Mouse (Mus musculus) T-cell, adult 2 months (primary cell): ENCODE measurements around the gene Cobll1.
A peak's percentile ranks its signal among the peaks of the same experiment; 100 is the strongest.
"Not testable (repeated sequence)": the region's sequence is repeated elsewhere in the genome, so short reads cannot be mapped to it uniquely, and the experiment has no call there.

Source experiments
- DNase-seq: peaks from one replicate; pipeline ENCODE4 v3.0.0; 2022; ENCODE audit warnings: low spot score

The Cobll1 gene

GRCm38 (mm10) chr2:65238964-65239570 is at the start of gene Cobll1:
Cobll1 (minus strand) TSS chr2:65239403.
- peak; percentile 38 for DNase-seq

- no peak for DNase-seq
Observed at GRCm38 (mm10) chr2:65288696-65289095, 49.5 kb upstream of the Cobll1 start.

- no peak for DNase-seq
Observed at GRCm38 (mm10) chr2:65285380-65285779, 46.2 kb upstream of the Cobll1 start.

- DNase-seq, result no peak
Observed at GRCm38 (mm10) chr2:65282979-65283378, 43.8 kb upstream of the Cobll1 start.

GRCm38 (mm10) chr2:65279029-65279690 is 40.0 kb upstream of the Cobll1 start:
- no peak for DNase-seq

GRCm38 (mm10) chr2:65275443-65276061 is 36.3 kb upstream of the Cobll1 start:
- DNase-seq, result no peak

- DNase-seq, result no peak
Observed at GRCm38 (mm10) chr2:65273910-65274309, 34.7 kb upstream of the Cobll1 start.

GRCm38 (mm10) chr2:65268731-65269130 is 29.5 kb upstream of the Cobll1 start:
- DNase-seq, result no peak

- no peak for DNase-seq
Observed at GRCm38 (mm10) chr2:65267834-65268233, 28.6 kb upstream of the Cobll1 start.

- no peak for DNase-seq
Observed at GRCm38 (mm10) chr2:65266576-65267299, 27.5 kb upstream of the Cobll1 start.

GRCm38 (mm10) chr2:65262251-65262650 is 23.0 kb upstream of the Cobll1 start:
- DNase-seq, result no peak

- DNase-seq, result not testable (repeated sequence)
Observed at GRCm38 (mm10) chr2:65260828-65261227, 21.6 kb upstream of the Cobll1 start.

GRCm38 (mm10) chr2:65260400-65260799 is 21.2 kb upstream of the Cobll1 start:
- DNase-seq, result no peak

- DNase-seq, result no peak
Observed at GRCm38 (mm10) chr2:65257446-65257845, 18.2 kb upstream of the Cobll1 start.

- DNase-seq, result no peak
Observed at GRCm38 (mm10) chr2:65256494-65257254, 17.5 kb upstream of the Cobll1 start.

GRCm38 (mm10) chr2:65250589-65251104 is 11.4 kb upstream of the Cobll1 start:
- DNase-seq, result no peak

GRCm38 (mm10) chr2:65249575-65249974 is 10.4 kb upstream of the Cobll1 start:
- DNase-seq, result no peak

GRCm38 (mm10) chr2:65240173-65240745 is 1.1 kb upstream of the Cobll1 start:
- no peak for DNase-seq

- peak; percentile 41 for DNase-seq
Observed at GRCm38 (mm10) chr2:65238171-65238963, 836 bp downstream of the Cobll1 start.

GRCm38 (mm10) chr2:65237610-65238170 is 1.5 kb downstream of the Cobll1 start:
- peak; percentile 48 for DNase-seq
